Comparison of ENCODE assay signal across 30 mouse cellular contexts in genomic region chr7:101954163-101954562, GRCm38 (mm10). TPM values are rescaled to one million over a fixed set of nuclear protein-coding genes. Genes with fewer than 3 reads are reported as not detected.
DNase-seq lines count a peak whose midpoint lies in the region; ATAC-seq and TF ChIP-seq lines count a peak whose summit lies in the region.
"Had no signal": no experiment of that assay in that cellular context is flagged by ENCODE, and none has a peak within 500 bp of the region (broad histone marks: within the 10 kb centered on the region; RNA-seq: fewer than 3 reads in every experiment).

No protein-coding gene starts in this region.

- no peak for TF ChIP-seq POLR2A in myocyte (IDR thresholded peaks at IDR 0.05; ENCODE audit: insufficient read length, low read depth)

- WGBS in intestine, embryonic 14.5 days: 95% methylated on average over 2 of the region's 2 CpGs
- WGBS in intestine, embryonic 16.5 days: 92% methylated on average over 2 of the region's 2 CpGs

- H3K27me3 ChIP-seq in intestine, embryonic 14.5 days (replicated peaks; ENCODE audit: control insufficient read depth, insufficient read depth, low read length): no peaks in the 10 kb centered on the region
- no peaks in the 10 kb centered on the region for H3K27me3 ChIP-seq in intestine, embryonic 16.5 days (replicated peaks; ENCODE audit: control insufficient read depth, insufficient read depth, low read length)
- H3K27me3 ChIP-seq in myocyte (ENCODE audit: control insufficient read depth, insufficient read depth, insufficient read length): no peaks in the 10 kb centered on the region
- H3K27me3 ChIP-seq: CH12.LX; heart, embryonic 12.5 days; kidney, embryonic 15.5 days; limb, embryonic 13.5 days; lung, embryonic 15.5 days; midbrain, embryonic 12.5 days; neural tube, embryonic 13.5 days had no signal

- H3K4me2 ChIP-seq in intestine, embryonic 14.5 days (ENCODE audit: low read length): no peak overlapping the region
- no peak overlapping the region for H3K4me2 ChIP-seq in intestine, embryonic 16.5 days (ENCODE audit: low read depth, low read length)
- peak overlapping the region; percentile 21 for H3K4me2 ChIP-seq in myocyte (ENCODE audit: low read depth)
- H3K4me2 ChIP-seq: heart, embryonic 12.5 days; hindbrain, embryonic 14.5 days; kidney, embryonic 15.5 days; limb, embryonic 13.5 days; liver, embryonic 11.5 days; lung, embryonic 15.5 days; midbrain, embryonic 12.5 days; neural tube, embryonic 13.5 days had no signal

- peaks cover 52% of the 10 kb centered on the region for H3K79me2 ChIP-seq in myocyte (ENCODE audit: control insufficient read depth, insufficient read depth)

- H3K36me3 ChIP-seq in intestine, embryonic 14.5 days (ENCODE audit: control insufficient read depth, insufficient read depth, low read length): no peaks in the 10 kb centered on the region
- no peaks in the 10 kb centered on the region for H3K36me3 ChIP-seq in intestine, embryonic 16.5 days (ENCODE audit: control insufficient read depth, insufficient read depth, low read length)
- H3K36me3 ChIP-seq in myocyte (ENCODE audit: control insufficient read depth, insufficient read depth): no peaks in the 10 kb centered on the region
- H3K36me3 ChIP-seq: heart, embryonic 12.5 days; kidney, embryonic 15.5 days; limb, embryonic 13.5 days; lung, embryonic 15.5 days; midbrain, embryonic 12.5 days; neural tube, embryonic 13.5 days had no signal

- H3K9me3 ChIP-seq in intestine, embryonic 14.5 days (ENCODE audit: control insufficient read depth, low read length): no peaks in the 10 kb centered on the region
- no peaks in the 10 kb centered on the region for H3K9me3 ChIP-seq in intestine, embryonic 16.5 days (ENCODE audit: control insufficient read depth, low read length)
- H3K9me3 ChIP-seq: heart, embryonic 12.5 days; kidney, embryonic 15.5 days; limb, embryonic 13.5 days; lung, embryonic 15.5 days; midbrain, embryonic 12.5 days; neural tube, embryonic 13.5 days had no signal

- ATAC-seq in intestine, embryonic 14.5 days (replicated peaks; ENCODE audit: low FRiP score, low TSS enrichment, low read depth): no peak
- no peak for ATAC-seq in intestine, embryonic 16.5 days
- ATAC-seq: forebrain, embryonic 16.5 days had no signal

- peak; percentile 39 for DNase-seq in intestine, embryonic 14.5 days (ENCODE audit: low spot score)
- peak; percentile 48 for DNase-seq in right cerebral cortex, adult 18-20 months
- DNase-seq in right cerebral cortex, postnatal 10 days (ENCODE audit: low spot score in 2 of 2): no peak
- peak; percentile 87 for DNase-seq in brain, adult 2 months (ENCODE audit: low read depth, low spot score)
- DNase-seq in gastrocnemius, postnatal 14 days: no peak
- DNase-seq: cerebellum, adult 2 months; cerebellum, postnatal 14 days; gastrocnemius, postnatal 25 days; heart, adult 2 months; kidney, adult 18-20 months; kidney, postnatal 25 days; thymus, adult 18-20 months; thymus, postnatal 4 days had no signal

- no peak overlapping the region for H3K4me3 ChIP-seq in intestine, embryonic 14.5 days (ENCODE audit: low read depth, low read length)
- H3K4me3 ChIP-seq in intestine, embryonic 16.5 days (ENCODE audit: low read length): no peak overlapping the region
- H3K4me3 ChIP-seq in myocyte: no peak overlapping the region
- H3K4me3 ChIP-seq: erythroblast, embryonic 14.5 days; heart, adult 2 months; heart, embryonic 12.5 days; kidney, embryonic 15.5 days; limb, embryonic 13.5 days; lung, embryonic 15.5 days; midbrain, embryonic 12.5 days; neural tube, embryonic 13.5 days had no signal

- H3ac ChIP-seq in myocyte (ENCODE audit: control insufficient read depth, insufficient read length): no peak overlapping the region

- intact Hi-C loops in gastrocnemius, postnatal 14 days (cut with DNase I; ENCODE audit: low total_unique reads): no loop called here

- no peaks in the 10 kb centered on the region for H3K4me1 ChIP-seq in intestine, embryonic 14.5 days (replicated peaks; ENCODE audit: control insufficient read depth, insufficient read depth, low read length)
- H3K4me1 ChIP-seq in intestine, embryonic 16.5 days (ENCODE audit: control insufficient read depth, insufficient read depth, low read length): no peaks in the 10 kb centered on the region
- H3K4me1 ChIP-seq: limb, embryonic 13.5 days; lung, embryonic 15.5 days; midbrain, embryonic 12.5 days had no signal

- no peak overlapping the region for H3K9ac ChIP-seq in intestine, embryonic 14.5 days (ENCODE audit: low read length)
- H3K9ac ChIP-seq in intestine, embryonic 16.5 days (ENCODE audit: low read depth, low read length): no peak overlapping the region
- H3K9ac ChIP-seq: heart, embryonic 12.5 days; hindbrain, embryonic 14.5 days; kidney, embryonic 15.5 days; limb, embryonic 13.5 days; lung, embryonic 15.5 days; midbrain, embryonic 12.5 days; neural tube, embryonic 13.5 days had no signal

- no peak overlapping the region for H3K27ac ChIP-seq in intestine, embryonic 14.5 days (ENCODE audit: low read depth)
- no peak overlapping the region for H3K27ac ChIP-seq in intestine, embryonic 16.5 days (ENCODE audit: low read length)
- H3K27ac ChIP-seq: heart, adult 2 months; hindbrain, embryonic 14.5 days; kidney, embryonic 15.5 days; limb, embryonic 13.5 days; lung, embryonic 15.5 days; midbrain, embryonic 12.5 days; neural tube, embryonic 13.5 days had no signal

TF ChIP-seq in myocyte, 11 proteins besides CTCF, POLR2A, EP300 and RAD21:
- TF ChIP-seq MYOG (IDR thresholded peaks at IDR 0.05; ENCODE audit: control insufficient read depth in 1 of 3, insufficient read depth in 1 of 3, insufficient read length in 2 of 3, low read depth in 2 of 3): peak in 1 of 3 experiments; percentile 1
- TF ChIP-seq POLR2AphosphoS2 (IDR thresholded peaks at IDR 0.05; ENCODE audit: insufficient read length, low read depth): no peak
- TF ChIP-seq MYOD1 (IDR thresholded peaks at IDR 0.05; ENCODE audit: control insufficient read depth in 1 of 3, insufficient read length in 2 of 3, low read depth in 2 of 3): peak in 1 of 3 experiments; percentile 11

RNA-seq across cellular contexts. Expression of gene Numa1, which starts 20.3 kb away (rescaled TPM):
- 99.6 and 101 TPM in 2 replicates for polyA plus RNA-seq in intestine, embryonic 14.5 days (2014; fragmentation: Nextera tagmentation; extraction: Ambion mirVana)
- polyA plus RNA-seq in intestine, embryonic 16.5 days (2015; fragmentation: Nextera tagmentation; extraction: Ambion mirVana): 39.9 and 41.9 TPM in 2 replicates
- polyA plus RNA-seq in myocyte (2012; fragmentation: generic; extraction: Trizol): 60.3 TPM
- total RNA-seq in gastrocnemius, postnatal 14 days (2021): 10 to 100 TPM; 53.0 to 53.3 TPM

RNA-seq across cellular contexts. Expression of gene Lrrc51, which starts 20.5 kb away (rescaled TPM):
- 6.8 and 10.1 TPM in 2 replicates for polyA plus RNA-seq in intestine, embryonic 14.5 days (2014; fragmentation: Nextera tagmentation; extraction: Ambion mirVana)
- polyA plus RNA-seq in intestine, embryonic 16.5 days (2015; fragmentation: Nextera tagmentation; extraction: Ambion mirVana): 9.7 and 10.1 TPM in 2 replicates
- polyA plus RNA-seq in myocyte (2012; fragmentation: generic; extraction: Trizol): 8.8 TPM
- 1 to 10 TPM; 3.6 to 3.7 TPM for total RNA-seq in gastrocnemius, postnatal 14 days (2021)
- polyA plus RNA-seq: erythroblast, embryonic 14.5 days had no signal

RNA-seq across cellular contexts. Expression of gene Tomt, which starts 48.0 kb away (rescaled TPM):
- polyA plus RNA-seq in intestine, embryonic 14.5 days (2014; fragmentation: Nextera tagmentation; extraction: Ambion mirVana): 0.44 and 0.97 TPM in 2 replicates
- polyA plus RNA-seq in intestine, embryonic 16.5 days (2015; fragmentation: Nextera tagmentation; extraction: Ambion mirVana): 0.24 and 0.28 TPM in 2 replicates
- polyA plus RNA-seq in myocyte (2012; fragmentation: generic; extraction: Trizol): 0.06 TPM
- total RNA-seq in gastrocnemius, postnatal 14 days (2021): not detected
- total RNA-seq: adrenal gland, postnatal 36 days; gastrocnemius, postnatal 25 days; heart, adult 2 months; layer of hippocampus, adult 18-20 months; megakaryocyte progenitor cell, adult 5-6 weeks; midbrain, postnatal 0 days had no signal
- polyA plus RNA-seq: erythroblast, embryonic 14.5 days; heart, adult 2 months had no signal

RNA-seq across cellular contexts. Expression of gene Lamtor1, which starts 48.5 kb away (rescaled TPM):
- 153 and 167 TPM in 2 replicates for polyA plus RNA-seq in intestine, embryonic 14.5 days (2014; fragmentation: Nextera tagmentation; extraction: Ambion mirVana)
- polyA plus RNA-seq in intestine, embryonic 16.5 days (2015; fragmentation: Nextera tagmentation; extraction: Ambion mirVana): 236 and 245 TPM in 2 replicates
- 202 TPM for polyA plus RNA-seq in myocyte (2012; fragmentation: generic; extraction: Trizol)
- total RNA-seq in gastrocnemius, postnatal 14 days (2021): 100 to 1,000 TPM; 101 to 102 TPM

Comparison
In these comparisons a context has a peak if more than half of its experiments do, and no peak if none do; other contexts are left out.
1. DNase-seq: peak in intestine, embryonic 14.5 days (single experiment), right cerebral cortex, adult 18-20 months (single experiment) and brain, adult 2 months (single experiment); none in right cerebral cortex, postnatal 10 days (0 of 2) and gastrocnemius, postnatal 14 days (single experiment).